Mouse (Mus musculus): ENCODE data around the gene Skint11. TPM values are rescaled to one million over a fixed set of nuclear protein-coding genes. Genes with fewer than 3 reads are reported as not detected.
"Not testable (repeated sequence)": the region's sequence is repeated elsewhere in the genome, so short reads cannot be mapped to it uniquely, and the experiment has no call there.

Skint11 gene
- not detected in 2 replicates for polyA plus RNA-seq (2015; fragmentation: Nextera tagmentation; extraction: Ambion mirVana)

GRCm38 (mm10) chr4:114163084-114163483, at the start of gene Skint11:
Skint11 (plus strand) TSS chr4:114163384.
- H3K36me3 ChIP-seq (ENCODE audit: control insufficient read depth, insufficient read depth, low read length): no peaks in the 10 kb centered on the region
- no peaks in the 10 kb centered on the region for H3K27me3 ChIP-seq (ENCODE audit: control insufficient read depth, insufficient read depth, low read depth, low read length)
- H3K27ac ChIP-seq (ENCODE audit: low read length): no peak within 1 kb of the TSS
- no peak within 1 kb of the TSS for H3K9ac ChIP-seq (ENCODE audit: low read length)
- no peaks in the 10 kb centered on the region; the same call in 1 of the 2 replicates for H3K9me3 ChIP-seq (ENCODE audit: control insufficient read depth, low read length)
- no peak within 1 kb of the TSS for H3K4me2 ChIP-seq (ENCODE audit: low read depth, low read length)
- WGBS: 71% methylated on average over 1 of the region's 1 CpGs
- H3K4me1 ChIP-seq (replicated peaks; ENCODE audit: control insufficient read depth, insufficient read depth, low read length): no peaks in the 10 kb centered on the region
- no peak for ATAC-seq (ENCODE audit: low read depth)
- no peak within 1 kb of the TSS for H3K4me3 ChIP-seq (ENCODE audit: low read length)

- Histone ChIP-seq H3K27me3 (ENCODE audit: control insufficient read depth, insufficient read depth, low read depth, low read length) (no peaks in the 10 kb centered on the region), H3K9me3 (ENCODE audit: control insufficient read depth, low read length) (no peaks in the 10 kb centered on the region; the same call in 1 of the 2 replicates), H3K27ac (ENCODE audit: low read length) (no peak overlapping the region), H3K4me1 (replicated peaks; ENCODE audit: control insufficient read depth, insufficient read depth, low read length) (no peaks in the 10 kb centered on the region), H3K4me3 (ENCODE audit: low read length) (no peak overlapping the region), H3K36me3 (ENCODE audit: control insufficient read depth, insufficient read depth, low read length) (no peaks in the 10 kb centered on the region), H3K9ac (ENCODE audit: low read length) (no peak overlapping the region), H3K4me2 (ENCODE audit: low read depth, low read length) (no peak overlapping the region)
- ATAC-seq (ENCODE audit: low read depth): no peak
These were observed 2.0 kb upstream of the Skint11 start for GRCm38 (mm10) chr4:114161149-114161548.

GRCm38 (mm10) chr4:114172898-114173297, 9.7 kb downstream of the Skint11 start:
- ATAC-seq (ENCODE audit: low read depth); H3K27me3 ChIP-seq (ENCODE audit: control insufficient read depth, insufficient read depth, low read depth, low read length); H3K9ac ChIP-seq (ENCODE audit: low read length); H3K4me1 ChIP-seq (replicated peaks; ENCODE audit: control insufficient read depth, insufficient read depth, low read length); H3K27ac ChIP-seq (ENCODE audit: low read length); H3K9me3 ChIP-seq (ENCODE audit: control insufficient read depth, low read length); H3K4me3 ChIP-seq (ENCODE audit: low read length); H3K4me2 ChIP-seq (ENCODE audit: low read depth, low read length); H3K36me3 ChIP-seq (ENCODE audit: control insufficient read depth, insufficient read depth, low read length): not testable (repeated sequence)
- WGBS: 20% methylated on average over 6 of the region's 6 CpGs

GRCm38 (mm10) chr4:114256906-114257305, 93.7 kb downstream of the Skint11 start:
- H3K9ac ChIP-seq (ENCODE audit: low read length); H3K27ac ChIP-seq (ENCODE audit: low read length); H3K36me3 ChIP-seq (ENCODE audit: control insufficient read depth, insufficient read depth, low read length); H3K4me1 ChIP-seq (replicated peaks; ENCODE audit: control insufficient read depth, insufficient read depth, low read length); H3K9me3 ChIP-seq (ENCODE audit: control insufficient read depth, low read length); H3K4me2 ChIP-seq (ENCODE audit: low read depth, low read length); ATAC-seq (ENCODE audit: low read depth); H3K27me3 ChIP-seq (ENCODE audit: control insufficient read depth, insufficient read depth, low read depth, low read length); H3K4me3 ChIP-seq (ENCODE audit: low read length): not testable (repeated sequence)
- WGBS: 50% methylated on average over 1 of the region's 1 CpGs

Other genes with a start within 250 kb of the Skint11 start
- gene Skint5, start 163.9 kb upstream of the Skint11 start, polyA plus RNA-seq (2015; fragmentation: Nextera tagmentation; extraction: Ambion mirVana): not detected in 2 replicates
- gene Trabd2b, start 243.3 kb downstream of the Skint11 start, polyA plus RNA-seq (2015; fragmentation: Nextera tagmentation; extraction: Ambion mirVana): 5.1 and 5.4 TPM in 2 replicates

All from lung, embryonic 16.5 days (tissue).